Mouse (Mus musculus) olfactory bulb, adult 2 months (tissue): ENCODE results near the gene Ssr2.

ENCODE experiments used
- CTCF ChIP-seq: fragments of 200-500 bp; IDR thresholded peaks from 2 replicates; pipeline ENCODE4 v1.5.1; 2012; ENCODE audit warnings: low read depth, mild to moderate bottlenecking, low read length, moderate library complexity; ENCODE audit not compliant: insufficient read depth
- POLR2A ChIP-seq: fragments of 200-500 bp; IDR thresholded peaks from 2 replicates; pipeline ENCODE4 v1.6.1; 2012; ENCODE audit warnings: mild to moderate bottlenecking, low read depth, low read length, moderate library complexity; ENCODE audit not compliant: insufficient read depth

- TF ChIP-seq CTCF (peak; percentile 39), POLR2A (no peak)
Measured at GRCm38 (mm10) chr3:88631921-88632587, 56.4 kb downstream of the Ssr2 start.
